Mouse (Mus musculus) kidney, adult 18-20 months (tissue): ENCODE measurements around the gene Cntrob.
"Not testable (repeated sequence)": the region's sequence is repeated elsewhere in the genome, so short reads cannot be mapped to it uniquely, and the experiment has no call there.

Experiments used
- DNase-seq: peaks from one replicate; pipeline ENCODE4 v3.0.0; 2021

The Cntrob gene

GRCm38 (mm10) chr11:69340161-69341131 is 16.9 kb upstream of the Cntrob start, which contains the start of gene Rnf227:
Gene Rnf227, plus strand, starts transcription at chr11:69340461.
- DNase-seq: peak; percentile 77

GRCm38 (mm10) chr11:69334796-69335195 is 11.2 kb upstream of the Cntrob start:
- DNase-seq: no peak

GRCm38 (mm10) chr11:69333922-69334321 is 10.3 kb upstream of the Cntrob start:
- DNase-seq: no peak

GRCm38 (mm10) chr11:69332713-69333253 is 9.2 kb upstream of the Cntrob start:
- DNase-seq: no peak

- peak; percentile 73 for DNase-seq
Measured at GRCm38 (mm10) chr11:69331929-69332405, 8.4 kb upstream of the Cntrob start.

- no peak for DNase-seq
Measured at GRCm38 (mm10) chr11:69331152-69331551, 7.6 kb upstream of the Cntrob start.

GRCm38 (mm10) chr11:69328517-69328916 is 4.9 kb upstream of the Cntrob start:
- DNase-seq: no peak

GRCm38 (mm10) chr11:69327648-69328047 is 4.1 kb upstream of the Cntrob start:
- no peak for DNase-seq

- DNase-seq: no peak
Measured at GRCm38 (mm10) chr11:69327157-69327442, 3.5 kb upstream of the Cntrob start.

- DNase-seq: no peak
Measured at GRCm38 (mm10) chr11:69326408-69327156, 3.0 kb upstream of the Cntrob start.

GRCm38 (mm10) chr11:69325628-69326407 is 2.2 kb upstream of the Cntrob start, which contains the start of gene Kcnab3:
Gene Kcnab3, plus strand, starts transcription at chr11:69326258.
- peak; percentile 88 for DNase-seq

GRCm38 (mm10) chr11:69324749-69325148 is 1.2 kb upstream of the Cntrob start:
- no peak for DNase-seq

- DNase-seq: no peak
Measured at GRCm38 (mm10) chr11:69322693-69323471, 693 bp downstream of the Cntrob start.

- no peak for DNase-seq
Measured at GRCm38 (mm10) chr11:69322010-69322409, 1.6 kb downstream of the Cntrob start.

GRCm38 (mm10) chr11:69321580-69321979 is 2.0 kb downstream of the Cntrob start:
- DNase-seq: no peak

- DNase-seq: not testable (repeated sequence)
Measured at GRCm38 (mm10) chr11:69318000-69318399, 5.6 kb downstream of the Cntrob start.

- DNase-seq: no peak
Measured at GRCm38 (mm10) chr11:69316361-69316760, 7.2 kb downstream of the Cntrob start.

- no peak for DNase-seq
Measured at GRCm38 (mm10) chr11:69311266-69311665, 12.3 kb downstream of the Cntrob start.

- DNase-seq: no peak
Measured at GRCm38 (mm10) chr11:69306039-69306438, 17.5 kb downstream of the Cntrob start.

GRCm38 (mm10) chr11:69305291-69305690 is 18.3 kb downstream of the Cntrob start:
- no peak for DNase-seq

GRCm38 (mm10) chr11:69302817-69303216 is 20.8 kb downstream of the Cntrob start:
- DNase-seq: no peak

GRCm38 (mm10) chr11:69298231-69298630 is 25.3 kb downstream of the Cntrob start:
- no peak for DNase-seq
